Mouse (Mus musculus) induced T-regulatory cell, adult 2 months (primary cell): ENCODE results near the gene D1Ertd622e.

Experiments
- DNase-seq: peaks from one replicate; pipeline ENCODE4 v3.0.0-alpha.2; 2012; ENCODE audit warnings: low read depth

The D1Ertd622e gene

GRCm38 (mm10) chr1:97661406-97662241 lies at the start of gene D1Ertd622e:
Gene D1Ertd622e, minus strand, starts transcription at chr1:97662074.
- DNase-seq: peak; percentile 84

- no peak for DNase-seq
Measured at GRCm38 (mm10) chr1:97710520-97710919, 48.6 kb upstream of the D1Ertd622e start.

- no peak for DNase-seq
Measured at GRCm38 (mm10) chr1:97705389-97705788, 43.5 kb upstream of the D1Ertd622e start.

- DNase-seq: no peak
Measured at GRCm38 (mm10) chr1:97704646-97705045, 42.8 kb upstream of the D1Ertd622e start.

- DNase-seq: no peak
Measured at GRCm38 (mm10) chr1:97698956-97699570, 37.2 kb upstream of the D1Ertd622e start.

GRCm38 (mm10) chr1:97697273-97697672 lies 35.4 kb upstream of the D1Ertd622e start:
- no peak for DNase-seq

GRCm38 (mm10) chr1:97693825-97694224 lies 32.0 kb upstream of the D1Ertd622e start:
- DNase-seq: no peak

GRCm38 (mm10) chr1:97688756-97689155 lies 26.9 kb upstream of the D1Ertd622e start:
- DNase-seq: peak; percentile 76

GRCm38 (mm10) chr1:97676526-97677177 lies 14.8 kb upstream of the D1Ertd622e start:
- no peak for DNase-seq

- no peak for DNase-seq
Measured at GRCm38 (mm10) chr1:97676115-97676514, 14.2 kb upstream of the D1Ertd622e start.

GRCm38 (mm10) chr1:97672849-97673248 lies 11.0 kb upstream of the D1Ertd622e start:
- DNase-seq: no peak

- DNase-seq: no peak
Measured at GRCm38 (mm10) chr1:97667288-97667687, 5.4 kb upstream of the D1Ertd622e start.

GRCm38 (mm10) chr1:97662324-97662723 lies 450 bp upstream of the D1Ertd622e start:
- no peak for DNase-seq

- peak; percentile 80 for DNase-seq
Measured at GRCm38 (mm10) chr1:97660687-97661405, 1.0 kb downstream of the D1Ertd622e start.

- peak; percentile 62 for DNase-seq
Measured at GRCm38 (mm10) chr1:97659405-97659804, 2.5 kb downstream of the D1Ertd622e start.

GRCm38 (mm10) chr1:97657786-97658185 lies 4.1 kb downstream of the D1Ertd622e start:
- DNase-seq: no peak

- peak; percentile 41 for DNase-seq
Measured at GRCm38 (mm10) chr1:97657201-97657600, 4.7 kb downstream of the D1Ertd622e start.

- no peak for DNase-seq
Measured at GRCm38 (mm10) chr1:97654397-97654975, 7.4 kb downstream of the D1Ertd622e start.

GRCm38 (mm10) chr1:97650553-97651123 lies 11.2 kb downstream of the D1Ertd622e start:
- DNase-seq: no peak

GRCm38 (mm10) chr1:97650072-97650471 lies 11.8 kb downstream of the D1Ertd622e start:
- DNase-seq: peak; percentile 48

GRCm38 (mm10) chr1:97647037-97647436 lies 14.8 kb downstream of the D1Ertd622e start:
- DNase-seq: peak; percentile 59
